Mouse (Mus musculus): ENCODE measurements around the gene Adamts16. TPM values are rescaled to one million over a fixed set of nuclear protein-coding genes. Genes with fewer than 3 reads are reported as not detected.

Gene Adamts16
- total RNA-seq, 2 experiments from 2014 or later = 1.0 to 2.1 TPM

- DNase-seq = no peak
Observed at GRCm38 (mm10) chr13:70762586-70762985, 79.0 kb downstream of the Adamts16 start.

- DNase-seq = no peak
Observed at GRCm38 (mm10) chr13:70761312-70761711, 80.3 kb downstream of the Adamts16 start.

- no peak for DNase-seq
Observed at GRCm38 (mm10) chr13:70760186-70760585, 81.4 kb downstream of the Adamts16 start.

- no peak for DNase-seq
Observed at GRCm38 (mm10) chr13:70746294-70747008, 95.2 kb downstream of the Adamts16 start.

GRCm38 (mm10) chr13:70744416-70745038 is 97.1 kb downstream of the Adamts16 start:
- no peak for DNase-seq

- no peak for DNase-seq
Observed at GRCm38 (mm10) chr13:70742693-70743092, 98.9 kb downstream of the Adamts16 start.

GRCm38 (mm10) chr13:70740281-70741240 is 101.0 kb downstream of the Adamts16 start:
- no peak for DNase-seq

GRCm38 (mm10) chr13:70738781-70739180 is 102.8 kb downstream of the Adamts16 start:
- DNase-seq = no peak

GRCm38 (mm10) chr13:70736409-70736808 is 105.2 kb downstream of the Adamts16 start:
- no peak for DNase-seq

GRCm38 (mm10) chr13:70734640-70735039 is 107.0 kb downstream of the Adamts16 start:
- no peak for DNase-seq

GRCm38 (mm10) chr13:70733911-70734310 is 107.7 kb downstream of the Adamts16 start:
- DNase-seq = no peak

- DNase-seq = no peak
Observed at GRCm38 (mm10) chr13:70733206-70733605, 108.4 kb downstream of the Adamts16 start.

GRCm38 (mm10) chr13:70732781-70733180 is 108.8 kb downstream of the Adamts16 start:
- peak in 1 of 2 experiments; percentile 21 for DNase-seq

GRCm38 (mm10) chr13:70731349-70731748 is 110.3 kb downstream of the Adamts16 start:
- DNase-seq = no peak

GRCm38 (mm10) chr13:70729996-70730395 is 111.6 kb downstream of the Adamts16 start:
- DNase-seq = no peak

- DNase-seq = no peak
Observed at GRCm38 (mm10) chr13:70726249-70726648, 115.4 kb downstream of the Adamts16 start.

GRCm38 (mm10) chr13:70724635-70725034 is 117.0 kb downstream of the Adamts16 start:
- no peak for DNase-seq

GRCm38 (mm10) chr13:70724108-70724622 is 117.4 kb downstream of the Adamts16 start:
- no peak for DNase-seq

- DNase-seq = no peak
Observed at GRCm38 (mm10) chr13:70719994-70720393, 121.6 kb downstream of the Adamts16 start.

GRCm38 (mm10) chr13:70718814-70719213 is 122.8 kb downstream of the Adamts16 start:
- DNase-seq = no peak

- no peak for DNase-seq
Observed at GRCm38 (mm10) chr13:70716022-70716421, 125.6 kb downstream of the Adamts16 start.

- no peak for DNase-seq
Observed at GRCm38 (mm10) chr13:70714081-70714775, 127.4 kb downstream of the Adamts16 start.
